In genomic region chr7:126695631-126696207, GRCm38 (mm10) we compare ENCODE assay signal across 8 mouse cellular contexts. TPM values are rescaled to one million over a fixed set of nuclear protein-coding genes. Genes with fewer than 3 reads are reported as not detected.
DNase-seq lines count a peak whose midpoint lies in the region; ATAC-seq and TF ChIP-seq lines count a peak whose summit lies in the region.

Gene Slx1b (minus strand): TSS chr7:126695784.

- H3K27ac ChIP-seq in heart, embryonic 11.5 days (ENCODE audit: low read depth, low read length) = peak within 1 kb of the TSS; percentile 94
- peak within 1 kb of the TSS; percentile 97 for H3K27ac ChIP-seq in kidney, embryonic 16.5 days (ENCODE audit: low read length)
- H3K27ac ChIP-seq in liver, adult 2 months (replicated peaks; ENCODE audit: insufficient read depth, low read depth, low read length) = peak within 1 kb of the TSS; percentile 93

- TF ChIP-seq POLR2A in brain, embryonic 14.5 days (IDR thresholded peaks at IDR 0.05; ENCODE audit: borderline replicate concordance, extremely low read depth, insufficient read depth, insufficient read length, poor library complexity, severe bottlenecking) = peak; percentile 33; the same call in 1 of the 2 replicates
- peak; percentile 38; the same call in 1 of the 2 replicates for TF ChIP-seq POLR2A in liver, adult 2 months (IDR thresholded peaks at IDR 0.05; ENCODE audit: extremely low read depth, insufficient read depth, low read length)
- peak; percentile 77 for TF ChIP-seq POLR2A in myocyte (IDR thresholded peaks at IDR 0.05; ENCODE audit: insufficient read length, low read depth)

- H3ac ChIP-seq in C2C12 (ENCODE audit: control insufficient read depth, insufficient read length, low read depth) = peak within 1 kb of the TSS; percentile 97
- peak within 1 kb of the TSS; percentile 58 for H3ac ChIP-seq in myocyte (ENCODE audit: control insufficient read depth, insufficient read length)

- peak within 1 kb of the TSS; percentile 95 for H3K9ac ChIP-seq in heart, embryonic 11.5 days (ENCODE audit: low read depth, low read length)
- H3K9ac ChIP-seq in kidney, embryonic 16.5 days (replicated peaks; ENCODE audit: low read length) = peak within 1 kb of the TSS; percentile 87
- H3K9ac ChIP-seq in liver, adult 2 months (ENCODE audit: low read depth, low read length) = peak within 1 kb of the TSS; percentile 80

- peak within 1 kb of the TSS; percentile 75 for H3K4me3 ChIP-seq in C2C12 (ENCODE audit: insufficient read depth, poor library complexity, severe bottlenecking)
- H3K4me3 ChIP-seq in erythroblast, embryonic 14.5 days (replicated peaks) = peak within 1 kb of the TSS; percentile 89
- H3K4me3 ChIP-seq in heart, embryonic 11.5 days (ENCODE audit: low read depth, low read length) = peak within 1 kb of the TSS; percentile 90
- peak within 1 kb of the TSS; percentile 87 for H3K4me3 ChIP-seq in kidney, embryonic 16.5 days (ENCODE audit: low read length)
- peak within 1 kb of the TSS; percentile 75 for H3K4me3 ChIP-seq in liver, adult 2 months (ENCODE audit: insufficient read depth, low read depth, low read length)
- peak within 1 kb of the TSS; percentile 89 for H3K4me3 ChIP-seq in myocyte

- DNase-seq in brain, embryonic 14.5 days (ENCODE audit: low read depth) = peak; percentile 99
- peak; percentile 91 for DNase-seq in liver, adult 2 months (ENCODE audit: extremely low read depth, low read depth, low spot score)
- DNase-seq in splenic B cell, adult 2 months (ENCODE audit: low read depth, low spot score) = peak; percentile 93

- H3K36me3 ChIP-seq in C2C12 (ENCODE audit: control insufficient read depth, insufficient read depth) (peaks cover 6% of the 10 kb centered on the region), myocyte (ENCODE audit: control insufficient read depth, insufficient read depth) (no peaks in the 10 kb centered on the region)
- H3K36me3 ChIP-seq in erythroblast, embryonic 14.5 days (ENCODE audit: control insufficient read depth) = peaks cover 36% of the 10 kb centered on the region
- H3K36me3 ChIP-seq in heart, embryonic 11.5 days (ENCODE audit: control insufficient read depth, insufficient read depth, low read length) = peaks cover 2% of the 10 kb centered on the region; the same call in 1 of the 2 replicates
- H3K36me3 ChIP-seq in kidney, embryonic 16.5 days (ENCODE audit: insufficient read depth, low read length) = peaks cover 13% of the 10 kb centered on the region; the same call in 1 of the 2 replicates
- no peaks in the 10 kb centered on the region for H3K36me3 ChIP-seq in liver, adult 2 months (ENCODE audit: control insufficient read depth, insufficient read depth, low read length)
- peaks cover 22% of the 10 kb centered on the region for H3K36me3 ChIP-seq in splenic B cell, adult 2 months (ENCODE audit: control insufficient read depth, insufficient read depth, low read length, poor library complexity, severe bottlenecking)

- WGBS in heart, embryonic 11.5 days (ENCODE audit: insufficient replicate concordance) = under 1% methylated on average over 40 of the region's 40 CpGs
- WGBS in kidney, embryonic 16.5 days = under 1% methylated on average over 40 of the region's 40 CpGs
- WGBS in liver, adult 2 months = under 1% methylated on average over 40 of the region's 40 CpGs

- H3K4me2 ChIP-seq in heart, embryonic 11.5 days = peak within 1 kb of the TSS; percentile 98
- peak within 1 kb of the TSS; percentile 91 for H3K4me2 ChIP-seq in kidney, embryonic 16.5 days (replicated peaks; ENCODE audit: low read depth, low read length)
- H3K4me2 ChIP-seq in myocyte (ENCODE audit: low read depth) = peak within 1 kb of the TSS; percentile 86

- no peaks in the 10 kb centered on the region for H3K9me3 ChIP-seq in erythroblast, embryonic 14.5 days (ENCODE audit: control insufficient read depth, low read length)
- H3K9me3 ChIP-seq in heart, embryonic 11.5 days (replicated peaks; ENCODE audit: control insufficient read depth, low read length) = no peaks in the 10 kb centered on the region
- no peaks in the 10 kb centered on the region for H3K9me3 ChIP-seq in kidney, embryonic 16.5 days (ENCODE audit: low read length)

- peak; percentile 90 for ATAC-seq in heart, embryonic 11.5 days (replicated peaks; ENCODE audit: insufficient number of reproducible peaks, low FRiP score, low TSS enrichment)
- ATAC-seq in kidney, embryonic 16.5 days (ENCODE audit: low FRiP score, low TSS enrichment) = peak; percentile 97

- H3K4me1 ChIP-seq in erythroblast, embryonic 14.5 days (ENCODE audit: control insufficient read depth) = peaks cover 49% of the 10 kb centered on the region
- peaks cover 16% of the 10 kb centered on the region for H3K4me1 ChIP-seq in heart, embryonic 11.5 days (ENCODE audit: control insufficient read depth, insufficient read depth, low read length)
- H3K4me1 ChIP-seq in kidney, embryonic 16.5 days (ENCODE audit: insufficient read depth, low read length) = peaks cover 18% of the 10 kb centered on the region
- peaks cover 17% of the 10 kb centered on the region for H3K4me1 ChIP-seq in liver, adult 2 months (ENCODE audit: control insufficient read depth, insufficient read depth, low read length)

- H3K27me3 ChIP-seq in C2C12 (ENCODE audit: control insufficient read depth, insufficient read depth, insufficient read length) = no peaks in the 10 kb centered on the region
- H3K27me3 ChIP-seq in erythroblast, embryonic 14.5 days (ENCODE audit: control insufficient read depth) = no peaks in the 10 kb centered on the region
- H3K27me3 ChIP-seq in heart, embryonic 11.5 days (ENCODE audit: control insufficient read depth, insufficient read depth, low read length) = no peaks in the 10 kb centered on the region
- H3K27me3 ChIP-seq in kidney, embryonic 16.5 days (ENCODE audit: insufficient read depth, low read length) = no peaks in the 10 kb centered on the region
- H3K27me3 ChIP-seq in liver, adult 2 months (ENCODE audit: control insufficient read depth, insufficient read depth, low read length) = no peaks in the 10 kb centered on the region
- H3K27me3 ChIP-seq in myocyte (ENCODE audit: control insufficient read depth, insufficient read depth, insufficient read length) = no peaks in the 10 kb centered on the region
- no peaks in the 10 kb centered on the region for H3K27me3 ChIP-seq in splenic B cell, adult 2 months (ENCODE audit: control insufficient read depth, insufficient read depth, low read length, poor library complexity, severe bottlenecking)

- H3K79me2 ChIP-seq in C2C12 (ENCODE audit: control insufficient read depth, insufficient read depth) (peaks cover 24% of the 10 kb centered on the region), myocyte (ENCODE audit: control insufficient read depth, insufficient read depth) (peaks cover 14% of the 10 kb centered on the region)
- peaks cover 7% of the 10 kb centered on the region; the same call in 1 of the 2 replicates for H3K79me2 ChIP-seq in liver, adult 2 months (ENCODE audit: control insufficient read depth, insufficient read depth, low read length)

- H3K79me3 ChIP-seq in C2C12 (ENCODE audit: low read depth) = peaks cover 11% of the 10 kb centered on the region

- TF ChIP-seq CTCF in C2C12 (IDR thresholded peaks at IDR 0.05; ENCODE audit: control insufficient read depth, insufficient read depth, insufficient read length) = peak; percentile 94
- TF ChIP-seq CTCF in brain, embryonic 14.5 days (IDR thresholded peaks at IDR 0.05; ENCODE audit: borderline replicate concordance, extremely low read depth, insufficient read depth, insufficient read length) = peak; percentile 98
- peak; percentile 95 for TF ChIP-seq CTCF in liver, adult 2 months (IDR thresholded peaks at IDR 0.05; ENCODE audit: low read depth, low read length)

TF ChIP-seq in C2C12, 6 proteins besides CTCF, POLR2A, EP300 and RAD21:
- no peak for TF ChIP-seq FOSL1 (IDR thresholded peaks at IDR 0.05; ENCODE audit: insufficient read depth, low read length, poor library complexity, severe bottlenecking)
- peak; percentile 74 for TF ChIP-seq MAX (IDR thresholded peaks at IDR 0.05)
- TF ChIP-seq USF1 (IDR thresholded peaks at IDR 0.05; ENCODE audit: low read depth) = no peak
- TF ChIP-seq MYOG (IDR thresholded peaks at IDR 0.05; ENCODE audit: control insufficient read depth, extremely low read depth, insufficient read length) = no peak
- TF ChIP-seq MYOD1 (IDR thresholded peaks at IDR 0.05; ENCODE audit: control insufficient read depth, insufficient read length, low read depth) = no peak
- TF ChIP-seq CEBPB (IDR thresholded peaks at IDR 0.05; ENCODE audit: low read depth) = no peak

TF ChIP-seq in myocyte, 11 proteins besides CTCF, POLR2A, EP300 and RAD21:
- TF ChIP-seq POLR2AphosphoS2 (IDR thresholded peaks at IDR 0.05; ENCODE audit: insufficient read length, low read depth) = peak; percentile 86
- no peak for TF ChIP-seq CEBPB (IDR thresholded peaks at IDR 0.05; ENCODE audit: insufficient read depth, poor library complexity, severe bottlenecking)
- no peak for TF ChIP-seq REST (IDR thresholded peaks at IDR 0.05; ENCODE audit: insufficient read depth, insufficient read length)
- no peak for TF ChIP-seq SRF (IDR thresholded peaks at IDR 0.05; ENCODE audit: control insufficient read depth, insufficient read length, low read depth)

RNA-seq across cellular contexts. Expression of gene Slx1b, which starts in this region (rescaled TPM):
- polyA plus RNA-seq in C2C12 (2012; fragmentation: generic; extraction: Trizol) (5.4 TPM), myocyte (2012; fragmentation: generic; extraction: Trizol) (5.8 TPM)
- polyA plus RNA-seq in brain, embryonic 14.5 days (2012; rRNA removed) = 42.9 and 64.6 TPM in 2 replicates
- polyA plus RNA-seq in erythroblast, embryonic 14.5 days (2012) = 0.21 and 0.33 TPM in 2 replicates
- 6.1 and 6.7 TPM in 2 replicates for polyA plus RNA-seq in heart, embryonic 11.5 days (2014; fragmentation: Nextera tagmentation; extraction: Ambion mirVana)
- 9.5 and 12.3 TPM in 2 replicates for polyA plus RNA-seq in kidney, embryonic 16.5 days (2015; fragmentation: Nextera tagmentation; extraction: Ambion mirVana)
- 4.1 and 4.6 TPM in 2 replicates for total RNA-seq in liver, adult 2 months (2014; rRNA removed)
- 11.3 and 15.4 TPM in 2 replicates for polyA plus RNA-seq in liver, adult 2 months (2012; rRNA removed)

Comparison
In these comparisons a context has a peak if more than half of its experiments do, and no peak if none do; other contexts are left out.
1. Peak in every context shown above with its lines: DNase-seq, ATAC-seq, H3K4me3 ChIP-seq and H3K27ac ChIP-seq.